Mouse (Mus musculus): ENCODE measurements around the gene Dhh. TPM values are rescaled to one million over a fixed set of nuclear protein-coding genes. Genes with fewer than 3 reads are reported as not detected.

Gene Dhh
- polyA plus RNA-seq, 1 experiment from 2014 or later, result 0.27 TPM

DNA sequence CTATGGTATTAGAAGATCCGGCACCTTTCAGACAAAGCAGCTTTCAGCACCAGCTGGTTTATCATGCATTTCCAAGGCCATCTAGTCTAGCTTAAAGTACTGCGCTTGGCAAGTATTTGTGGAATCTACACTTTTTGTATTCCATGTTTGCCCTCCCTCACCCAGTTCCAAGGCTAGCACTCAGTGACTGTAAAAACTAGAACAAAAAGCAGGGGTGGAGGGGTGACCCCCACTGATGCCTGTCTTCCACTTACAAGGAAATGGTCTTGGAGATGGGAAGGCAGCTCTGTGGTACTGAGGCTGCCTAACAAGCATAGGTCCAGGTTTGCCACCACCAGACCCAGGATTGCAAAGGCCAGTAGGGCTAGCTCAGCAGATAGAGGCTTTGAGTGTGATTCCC, 4.3 kb upstream of the Dhh start:
- Histone ChIP-seq H3K36me3 (peaks cover 45% of the 10 kb centered on the region), H3K9me3 (replicated peaks) (no peaks in the 10 kb centered on the region), H3K27me3 (ENCODE audit: low read depth, poor library complexity, severe bottlenecking) (peaks cover 35% of the 10 kb centered on the region), H3K27ac (replicated peaks) (no peak overlapping the region), H3K4me3 (no peak overlapping the region), H3K4me1 (peaks cover 17% of the 10 kb centered on the region)
- 92% methylated on average over 2 of the region's 2 CpGs for WGBS
- no peak for DNase-seq (ENCODE audit: low spot score)

DNA sequence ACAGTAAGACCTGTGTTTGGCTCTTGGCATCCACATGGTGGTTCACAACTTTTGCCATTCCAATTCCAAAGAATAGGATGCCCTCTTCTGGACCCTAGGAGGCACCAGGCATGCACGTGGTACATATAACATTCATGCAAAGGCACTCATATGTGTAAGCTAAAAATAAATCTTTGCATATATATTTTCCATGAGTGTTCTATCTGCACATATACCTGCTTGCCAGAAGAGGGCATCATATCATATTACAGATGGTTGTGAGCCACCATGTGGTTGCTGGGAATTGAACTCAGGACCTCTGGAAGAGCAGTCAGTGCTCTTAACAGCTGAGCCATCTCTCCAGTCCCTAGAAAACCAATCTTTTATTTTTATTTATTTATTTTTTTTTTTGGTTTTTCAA, 3.2 kb upstream of the Dhh start:
- Histone ChIP-seq H3K27me3 (ENCODE audit: low read depth, poor library complexity, severe bottlenecking) (peaks cover 46% of the 10 kb centered on the region), H3K4me1 (peaks cover 26% of the 10 kb centered on the region), H3K9me3 (replicated peaks) (no peaks in the 10 kb centered on the region), H3K27ac (replicated peaks) (no peak overlapping the region), H3K36me3 (peaks cover 36% of the 10 kb centered on the region), H3K4me3 (no peak overlapping the region)
- 64% methylated on average over 1 of the region's 1 CpGs for WGBS
- DNase-seq (ENCODE audit: low spot score), result no peak

DNA sequence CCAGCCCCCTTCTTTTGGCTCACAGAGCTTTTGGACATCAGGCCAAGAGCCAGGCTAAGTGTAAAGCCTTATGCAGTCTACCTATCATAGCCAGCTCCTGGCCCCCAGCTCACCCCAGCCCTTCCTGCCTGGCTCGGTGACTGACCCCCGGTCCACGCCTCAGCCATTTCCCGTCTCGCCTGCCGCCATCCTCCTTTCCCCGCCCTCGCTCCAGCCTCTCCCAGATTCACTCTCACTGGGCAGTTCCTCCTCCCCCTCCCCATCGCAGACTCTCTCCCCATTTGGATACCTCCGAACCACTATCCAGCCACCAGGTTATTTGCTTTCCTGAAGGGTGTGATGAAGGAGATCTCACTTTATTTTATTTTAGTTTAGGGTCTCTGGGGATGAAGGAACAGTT, 845 bp downstream of the Dhh start:
- Histone ChIP-seq H3K9me3 (replicated peaks) (no peaks in the 10 kb centered on the region), H3K4me1 (peaks cover 54% of the 10 kb centered on the region), H3K36me3 (no peaks in the 10 kb centered on the region), H3K4me3 (peak overlapping the region; percentile 42), H3K27ac (replicated peaks) (0 out of 2 replicates have a peak overlapping the region, but pooled peaks have one; percentile 6), H3K27me3 (ENCODE audit: low read depth, poor library complexity, severe bottlenecking) (peaks cover 86% of the 10 kb centered on the region)
- WGBS, result 2% methylated on average over 10 of the region's 10 CpGs
- peak; percentile 29 for DNase-seq (ENCODE audit: low spot score)

DNA sequence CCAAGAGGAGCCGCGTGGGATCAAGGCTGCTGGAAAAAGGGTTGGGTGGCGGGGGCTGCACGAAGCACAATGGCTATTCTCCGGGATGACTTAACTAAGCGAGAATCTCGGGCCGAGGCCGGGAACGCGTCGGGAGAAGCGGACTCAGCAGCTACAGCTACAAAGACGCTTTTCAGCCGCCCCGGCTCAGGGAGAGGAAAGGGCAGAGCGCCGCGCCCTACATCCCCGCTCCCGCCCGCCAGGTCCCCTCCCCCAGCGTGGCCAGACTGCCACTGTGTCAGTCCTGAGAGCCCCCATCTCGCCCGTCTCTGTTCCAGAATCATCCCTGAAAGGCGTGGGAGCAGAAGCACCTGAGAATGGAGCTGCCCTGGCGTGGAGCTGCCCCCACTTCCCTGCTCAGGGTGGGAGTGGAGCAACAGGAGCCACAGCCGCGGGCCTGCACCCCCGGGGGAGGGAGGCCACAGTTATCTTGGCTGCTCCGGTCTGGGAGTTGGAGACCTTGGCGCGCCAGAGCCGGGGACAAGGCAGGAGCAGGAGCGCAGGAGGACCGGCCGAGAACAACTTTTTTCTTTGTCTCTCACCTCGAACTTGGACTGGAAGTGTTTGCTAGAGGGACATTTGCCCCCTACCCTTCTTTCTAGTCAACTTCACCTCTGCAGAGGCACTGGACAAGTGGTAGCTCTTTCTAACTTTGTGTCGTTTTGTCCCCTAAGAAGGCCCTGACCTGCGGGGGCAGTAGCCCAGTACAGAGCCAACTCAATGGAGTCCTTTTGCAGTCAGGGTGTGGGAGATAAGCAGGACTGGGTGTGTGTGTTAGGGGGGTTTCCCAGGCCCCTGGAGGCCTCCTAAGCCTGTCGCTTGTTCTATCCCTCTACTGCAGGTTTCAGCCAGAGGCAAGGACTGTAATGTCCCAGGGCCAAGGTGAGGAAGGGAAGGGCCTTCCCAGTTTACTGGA, 2.4 kb downstream of the Dhh start:
- no peaks in the 10 kb centered on the region for H3K9me3 ChIP-seq (replicated peaks)
- DNase-seq (ENCODE audit: low spot score), result peak; percentile 83
- peaks cover 99% of the 10 kb centered on the region for H3K27me3 ChIP-seq (ENCODE audit: low read depth, poor library complexity, severe bottlenecking)
- no peaks in the 10 kb centered on the region for H3K36me3 ChIP-seq
- WGBS, result under 1% methylated on average over 41 of the region's 41 CpGs
- peaks cover 58% of the 10 kb centered on the region for H3K4me1 ChIP-seq
- peak overlapping the region; percentile 84 for H3K27ac ChIP-seq (replicated peaks)
- peak overlapping the region; percentile 63 for H3K4me3 ChIP-seq

DNA sequence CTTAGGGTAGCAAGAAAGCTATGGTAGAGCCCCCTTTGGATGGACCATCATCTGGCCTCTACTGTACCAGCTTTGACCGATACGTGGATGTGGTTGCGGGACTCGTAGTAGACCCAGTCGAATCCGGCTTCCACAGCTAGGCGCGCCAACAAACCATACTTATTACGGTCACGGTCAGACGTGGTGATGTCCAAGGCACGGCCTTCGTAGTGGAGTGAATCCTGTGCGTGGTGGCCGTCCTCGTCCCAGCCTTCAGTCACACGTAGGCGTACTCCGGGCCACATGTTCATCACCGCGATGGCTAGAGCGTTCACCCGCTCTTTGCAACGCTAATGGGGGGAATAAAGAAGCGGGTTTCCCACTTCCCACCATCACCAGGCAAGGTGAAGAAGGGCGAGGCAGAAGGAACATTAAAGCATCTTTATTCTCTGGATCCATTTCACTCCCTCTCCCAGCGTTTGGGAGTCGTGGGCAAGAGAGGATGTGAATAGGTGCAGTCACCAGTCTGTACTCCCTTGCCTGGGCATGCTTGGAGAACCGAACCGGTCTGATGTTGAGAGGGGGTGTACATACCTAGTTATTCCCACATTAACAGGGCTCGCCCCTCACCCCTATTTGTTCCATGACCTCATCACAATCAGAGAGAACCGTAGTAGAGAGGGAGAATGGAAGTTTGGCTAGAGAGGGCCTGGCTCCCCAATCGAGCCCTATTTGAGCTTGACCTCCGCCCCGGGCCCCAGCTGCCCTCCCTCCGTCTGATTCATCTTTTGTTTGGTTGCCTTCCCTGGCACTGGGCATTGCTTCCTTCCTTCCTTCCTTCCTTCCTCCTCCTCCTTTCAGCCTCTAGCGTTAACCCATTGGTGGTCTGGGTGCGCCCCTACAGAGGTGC, 3.4 kb downstream of the Dhh start:
- peaks cover 58% of the 10 kb centered on the region for H3K4me1 ChIP-seq
- WGBS, result 2% methylated on average over 38 of the region's 38 CpGs
- H3K4me3 ChIP-seq, result peak overlapping the region; percentile 63
- peak; percentile 52 for DNase-seq (ENCODE audit: low spot score)
- H3K27me3 ChIP-seq (ENCODE audit: low read depth, poor library complexity, severe bottlenecking), result peaks cover 97% of the 10 kb centered on the region
- H3K9me3 ChIP-seq (replicated peaks), result no peaks in the 10 kb centered on the region
- no peaks in the 10 kb centered on the region for H3K36me3 ChIP-seq
- peak overlapping the region; percentile 84 for H3K27ac ChIP-seq (replicated peaks)

DNA sequence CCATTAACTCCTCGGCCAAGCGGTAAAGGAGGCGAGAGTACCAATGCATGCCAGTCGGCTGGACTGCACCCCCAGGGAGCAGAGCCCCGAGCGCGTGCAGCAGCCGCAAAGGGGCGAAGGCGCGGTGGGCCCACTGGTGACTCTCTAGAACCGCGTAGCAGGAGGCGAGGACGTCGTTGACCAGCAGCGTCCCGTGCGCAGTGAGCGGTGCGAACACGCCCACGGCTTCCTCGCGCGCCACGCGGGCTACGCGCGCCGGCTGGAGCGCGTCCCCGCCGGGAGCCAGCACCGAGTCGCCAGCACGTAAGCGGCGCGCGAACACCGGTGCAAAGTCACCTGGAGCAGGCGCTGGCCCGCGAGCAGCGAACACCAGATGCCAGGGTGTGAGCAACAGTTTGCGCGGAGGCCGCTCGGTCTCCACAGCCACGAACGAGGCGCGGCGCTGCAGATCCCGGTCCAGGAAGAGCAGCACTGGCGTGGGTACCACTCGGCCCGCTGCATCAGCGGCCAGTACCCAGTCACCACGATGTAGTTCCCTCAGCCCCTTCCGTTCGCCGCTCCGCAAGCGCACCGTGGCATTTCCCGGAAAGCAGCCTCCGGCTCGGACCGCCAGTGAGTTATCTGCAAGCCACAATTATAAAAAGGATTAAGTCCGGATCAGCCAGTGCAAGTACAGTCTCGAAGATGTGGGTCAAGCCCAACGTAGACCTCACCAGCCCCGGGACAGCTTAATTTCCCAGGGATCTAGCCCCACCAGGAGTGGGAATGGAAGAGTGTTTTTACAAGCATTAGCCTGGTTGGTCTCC, 4.2 kb downstream of the Dhh start, which contains the start of gene Rhebl1:
Gene Rhebl1 (minus strand): TSS at position 601 of the 806 bp plus-strand sequence.
- Histone ChIP-seq H3K4me3 (peak within 1 kb of the TSS; percentile 63), H3K27me3 (ENCODE audit: low read depth, poor library complexity, severe bottlenecking) (peaks cover 88% of the 10 kb centered on the region), H3K27ac (replicated peaks) (peak within 1 kb of the TSS; percentile 84), H3K4me1 (peaks cover 58% of the 10 kb centered on the region), H3K36me3 (no peaks in the 10 kb centered on the region), H3K9me3 (replicated peaks) (no peaks in the 10 kb centered on the region)
- DNase-seq (ENCODE audit: low spot score), result peak; percentile 66
- under 1% methylated on average over 77 of the region's 77 CpGs for WGBS

DNA sequence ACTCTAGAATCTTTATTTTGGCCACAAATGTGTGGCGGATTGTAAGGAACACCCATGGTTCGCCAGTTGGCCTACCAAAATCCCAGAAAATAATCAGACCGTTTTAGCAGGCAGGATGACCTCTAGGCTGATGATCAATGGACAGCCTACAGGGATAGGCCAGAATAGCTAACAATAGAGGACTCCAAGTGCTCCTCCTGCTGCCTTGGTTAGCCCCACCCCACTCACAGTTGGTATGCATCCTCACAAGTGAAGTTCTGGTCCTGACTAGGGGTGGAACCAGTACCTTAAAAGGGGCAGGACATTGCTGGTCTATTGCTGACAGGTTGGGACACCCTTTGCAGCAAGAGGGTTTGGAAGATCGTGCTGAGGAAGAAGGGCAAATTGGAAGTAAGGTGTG, 5.3 kb downstream of the Dhh start:
- Histone ChIP-seq H3K27ac (replicated peaks) (no peak overlapping the region), H3K4me1 (peaks cover 50% of the 10 kb centered on the region), H3K4me3 (no peak overlapping the region), H3K9me3 (replicated peaks) (no peaks in the 10 kb centered on the region), H3K27me3 (ENCODE audit: low read depth, poor library complexity, severe bottlenecking) (peaks cover 84% of the 10 kb centered on the region), H3K36me3 (no peaks in the 10 kb centered on the region)
- DNase-seq (ENCODE audit: low spot score), result no peak
- WGBS, result 41% methylated on average over 4 of the region's 4 CpGs

DNA sequence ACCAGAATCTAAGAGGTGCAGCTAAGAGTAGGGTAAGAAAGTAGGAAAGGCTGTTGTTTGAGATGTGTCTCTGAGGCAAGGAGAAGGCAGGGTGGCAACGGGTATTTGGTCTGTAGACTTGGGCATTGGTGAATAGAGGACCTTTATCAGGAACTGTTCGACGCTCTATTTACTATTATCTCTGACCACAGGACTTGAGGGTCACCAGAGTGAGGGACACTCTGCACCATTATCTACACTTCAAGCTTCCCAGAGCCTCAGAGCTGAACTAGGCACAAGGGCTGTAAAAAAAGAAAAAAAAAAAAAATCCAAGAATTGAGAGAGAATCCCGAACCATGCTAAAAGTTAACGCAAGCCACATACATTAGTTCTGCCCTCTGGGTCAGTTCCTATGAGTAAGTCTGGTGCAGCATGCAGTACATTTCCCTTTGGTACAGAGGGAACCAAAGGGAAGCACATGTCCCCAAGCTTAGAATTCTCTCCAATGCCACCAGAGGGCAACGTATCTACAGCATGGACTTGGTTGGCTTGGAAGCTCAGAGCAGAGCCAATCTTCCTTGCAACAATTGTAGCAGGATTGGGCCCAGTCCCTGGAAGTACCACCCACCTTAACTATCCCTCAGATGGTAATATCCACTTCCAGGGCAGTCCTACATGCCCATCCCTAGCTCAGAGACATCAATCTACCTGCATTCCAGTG, 6.3 kb downstream of the Dhh start:
- DNase-seq (ENCODE audit: low spot score), result peak; percentile 57
- Histone ChIP-seq H3K27me3 (ENCODE audit: low read depth, poor library complexity, severe bottlenecking) (peaks cover 74% of the 10 kb centered on the region), H3K9me3 (replicated peaks) (no peaks in the 10 kb centered on the region), H3K4me1 (peaks cover 40% of the 10 kb centered on the region), H3K4me3 (peak overlapping the region; percentile 7; the same call in 1 of the 2 replicates), H3K27ac (replicated peaks) (no peak overlapping the region), H3K36me3 (no peaks in the 10 kb centered on the region)
- 44% methylated on average over 6 of the region's 6 CpGs for WGBS

DNA sequence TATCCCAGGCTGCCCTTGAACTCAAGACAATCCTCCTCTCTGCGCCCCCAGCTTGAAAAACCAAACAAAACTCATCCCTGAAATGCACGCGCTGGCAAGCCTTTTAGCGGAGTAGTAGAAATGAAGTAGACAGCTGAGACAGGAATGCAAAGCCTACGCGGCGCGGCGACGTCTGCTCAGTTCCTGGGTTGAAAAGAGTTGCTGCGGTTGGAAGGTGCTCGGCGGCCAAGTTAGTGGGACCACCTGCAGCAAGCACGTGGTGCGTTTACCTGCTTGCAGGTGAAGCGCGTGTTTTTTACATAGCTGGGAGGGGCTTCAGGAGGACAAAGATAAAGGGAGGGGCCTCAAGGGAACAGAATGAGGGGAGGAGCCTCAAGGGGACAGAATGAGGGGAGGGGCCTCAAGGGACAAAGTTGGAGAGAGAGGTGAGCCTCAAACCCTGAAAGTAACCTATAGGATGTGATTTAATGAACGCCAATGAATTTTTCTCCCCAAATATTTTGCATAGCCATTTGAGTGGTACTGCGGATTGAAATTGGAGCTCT, 7.1 kb downstream of the Dhh start:
- no peak for DNase-seq (ENCODE audit: low spot score)
- WGBS, result 12% methylated on average over 19 of the region's 19 CpGs
- peak overlapping the region; percentile 25; the same call in 1 of the 2 replicates for H3K4me3 ChIP-seq

DNA sequence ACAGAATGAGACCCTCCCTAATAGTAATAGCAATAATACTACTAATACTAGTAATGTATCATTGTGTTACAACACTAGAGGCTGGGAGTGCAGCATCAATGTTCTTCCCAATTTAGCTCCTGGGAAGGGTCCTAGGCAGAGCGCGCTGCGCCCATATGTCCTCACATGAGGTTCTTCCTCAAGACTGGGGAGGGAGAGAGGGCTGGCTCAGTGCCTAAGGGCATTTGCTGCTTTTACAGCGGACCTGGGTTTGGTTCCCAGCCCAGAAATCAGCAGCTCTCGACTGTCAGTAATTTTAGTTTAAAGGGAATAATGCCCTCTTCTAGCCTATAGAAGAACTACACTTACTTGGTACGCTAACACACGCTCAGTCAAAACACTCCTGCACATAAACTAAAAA, 10.8 kb downstream of the Dhh start:
- Histone ChIP-seq H3K9me3 (replicated peaks) (no peaks in the 10 kb centered on the region), H3K4me3 (no peak overlapping the region), H3K27me3 (ENCODE audit: low read depth, poor library complexity, severe bottlenecking) (peaks cover 29% of the 10 kb centered on the region), H3K36me3 (no peaks in the 10 kb centered on the region), H3K27ac (replicated peaks) (no peak overlapping the region), H3K4me1 (peaks cover 4% of the 10 kb centered on the region)
- 86% methylated on average over 7 of the region's 7 CpGs for WGBS
- no peak for DNase-seq (ENCODE audit: low spot score)

More for the DNA sequence above, 7.1 kb downstream of the Dhh start:
- peaks cover 34% of the 10 kb centered on the region for H3K4me1 ChIP-seq
- H3K36me3 ChIP-seq, result no peaks in the 10 kb centered on the region
- no peak overlapping the region for H3K27ac ChIP-seq (replicated peaks)
- H3K9me3 ChIP-seq (replicated peaks), result no peaks in the 10 kb centered on the region
- peaks cover 66% of the 10 kb centered on the region for H3K27me3 ChIP-seq (ENCODE audit: low read depth, poor library complexity, severe bottlenecking)

DNA sequence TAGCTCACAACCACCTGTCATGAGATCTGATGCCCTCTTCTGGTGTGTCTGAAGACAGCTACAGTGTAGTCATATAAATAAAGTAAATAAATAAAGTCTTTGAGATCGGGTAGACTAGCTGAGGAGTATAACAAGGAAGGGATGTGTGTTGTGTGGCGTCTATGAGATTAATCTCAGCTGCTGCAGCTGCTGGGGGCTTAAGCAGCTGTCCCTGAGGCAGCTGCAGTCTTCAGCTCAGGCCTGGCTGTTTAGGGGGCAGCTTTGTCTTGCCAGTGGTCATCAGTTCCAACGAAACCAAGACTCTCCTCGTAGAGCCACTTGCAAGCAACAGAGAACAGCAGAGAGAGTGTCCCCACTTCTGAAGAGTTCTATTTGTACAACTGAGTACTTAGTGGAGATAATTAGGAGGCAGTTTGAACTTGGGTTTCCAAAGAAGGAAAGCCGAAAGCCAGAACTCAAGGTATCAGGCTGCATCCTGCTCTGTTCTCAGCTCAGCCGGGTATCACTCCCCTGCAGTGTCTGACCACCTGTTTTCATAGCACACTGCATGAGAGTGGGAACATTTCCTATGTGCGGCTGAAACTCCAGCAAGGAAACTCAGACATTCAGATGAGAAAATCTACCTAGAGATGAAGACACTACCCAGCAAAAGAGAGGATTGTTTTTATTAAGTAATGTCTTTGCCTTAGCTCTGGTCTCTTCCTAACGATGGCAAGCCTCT, 11.5 kb downstream of the Dhh start:
- H3K27ac ChIP-seq (replicated peaks), result no peak overlapping the region
- no peaks in the 10 kb centered on the region for H3K36me3 ChIP-seq
- no peaks in the 10 kb centered on the region for H3K9me3 ChIP-seq (replicated peaks)
- no peak for DNase-seq (ENCODE audit: low spot score)
- H3K4me3 ChIP-seq, result no peak overlapping the region
- WGBS, result 72% methylated on average over 8 of the region's 8 CpGs
- H3K27me3 ChIP-seq (ENCODE audit: low read depth, poor library complexity, severe bottlenecking), result peaks cover 22% of the 10 kb centered on the region
- peaks cover 9% of the 10 kb centered on the region for H3K4me1 ChIP-seq
